15 mouse cellular contexts compared by ENCODE assay signal in the genomic region with DNA sequence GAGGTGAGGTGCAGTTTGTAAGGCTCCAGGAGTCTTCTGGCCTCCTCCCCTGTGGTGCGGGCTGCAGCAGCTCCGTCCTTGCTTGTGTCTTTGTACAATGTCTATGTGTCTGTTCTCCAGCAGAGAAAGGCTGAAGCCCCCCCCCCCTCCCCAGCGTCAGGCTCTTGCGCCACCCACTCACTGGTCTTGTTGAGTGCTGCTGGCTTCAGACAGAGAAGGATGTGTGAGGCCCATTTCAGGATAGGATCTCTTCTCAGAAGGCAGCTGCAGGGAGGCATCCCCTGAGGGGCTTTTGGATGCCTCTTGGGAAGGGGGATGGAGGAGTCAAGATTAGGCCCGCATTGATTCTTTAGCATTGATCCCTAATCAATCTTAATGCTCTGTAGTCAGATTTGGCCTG. TPM values are rescaled to one million over a fixed set of nuclear protein-coding genes. Genes with fewer than 3 reads are reported as not detected.
DNase-seq lines count a peak whose midpoint lies in the region; ATAC-seq lines count a peak whose summit lies in the region.
"Had no signal": no experiment of that assay in that cellular context is flagged by ENCODE, and none has a peak within 500 bp of the region (broad histone marks: within the 10 kb centered on the region; RNA-seq: fewer than 3 reads in every experiment).

No protein-coding gene starts in this region.

- DNase-seq in heart, postnatal 36 days: no peak
- no peak for DNase-seq in midbrain, embryonic 10.5 days (ENCODE audit: low spot score)
- peak; percentile 16 for DNase-seq in NIH3T3 (ENCODE audit: low read depth)
- DNase-seq in cerebellum, adult 11 months: no peak
- DNase-seq: cerebellum, postnatal 36 days; gastrocnemius, postnatal 36 days; right cerebral cortex, postnatal 4 days; thymus, adult 18-20 months had no signal

- ATAC-seq in heart, embryonic 13.5 days (ENCODE audit: extremely low read depth, insufficient number of reproducible peaks, low FRiP score, low TSS enrichment): no peak
- no peak for ATAC-seq in midbrain, embryonic 16.5 days
- ATAC-seq in intestine, embryonic 16.5 days: no peak
- ATAC-seq: inflammation-experienced regulatory T-cells, adult 6 months had no signal

- H3K9ac ChIP-seq in heart, embryonic 13.5 days: no peak overlapping the region
- no peak overlapping the region for H3K9ac ChIP-seq in midbrain, embryonic 16.5 days (ENCODE audit: low read depth, low read length)
- H3K9ac ChIP-seq in intestine, embryonic 16.5 days (ENCODE audit: low read depth, low read length): 0 out of 2 replicates have a peak overlapping the region, but pooled peaks have one; percentile 27
- H3K9ac ChIP-seq: heart, embryonic 15.5 days; limb, embryonic 13.5 days had no signal

- no peaks in the 10 kb centered on the region for H3K36me3 ChIP-seq in heart, embryonic 13.5 days
- no peaks in the 10 kb centered on the region for H3K36me3 ChIP-seq in midbrain, embryonic 10.5 days
- no peaks in the 10 kb centered on the region for H3K36me3 ChIP-seq in midbrain, embryonic 16.5 days (ENCODE audit: control insufficient read depth, insufficient read depth, low read length)
- no peaks in the 10 kb centered on the region for H3K36me3 ChIP-seq in intestine, embryonic 16.5 days (ENCODE audit: control insufficient read depth, insufficient read depth, low read length)
- H3K36me3 ChIP-seq: heart, embryonic 15.5 days; limb, embryonic 13.5 days had no signal

- H3K27ac ChIP-seq in heart, embryonic 13.5 days (replicated peaks): 0 out of 2 replicates have a peak overlapping the region, but pooled peaks have one; percentile 25
- peak overlapping the region; percentile 55 for H3K27ac ChIP-seq in midbrain, embryonic 10.5 days (replicated peaks)
- H3K27ac ChIP-seq in midbrain, embryonic 16.5 days (ENCODE audit: low read length): no peak overlapping the region
- peak overlapping the region; percentile 68; the same call in 1 of the 2 replicates for H3K27ac ChIP-seq in intestine, embryonic 16.5 days (ENCODE audit: low read length)
- H3K27ac ChIP-seq: heart, embryonic 15.5 days; left cerebral cortex, adult 2 months; limb, embryonic 13.5 days had no signal

- WGBS in heart, embryonic 13.5 days: 51% methylated on average over 5 of the region's 5 CpGs
- WGBS in midbrain, embryonic 10.5 days: 57% methylated on average over 5 of the region's 5 CpGs
- WGBS in midbrain, embryonic 16.5 days: 34% methylated on average over 5 of the region's 5 CpGs
- 57% methylated on average over 5 of the region's 5 CpGs for WGBS in intestine, embryonic 16.5 days

- H3K9me3 ChIP-seq in heart, embryonic 13.5 days: no peaks in the 10 kb centered on the region
- no peaks in the 10 kb centered on the region for H3K9me3 ChIP-seq in midbrain, embryonic 10.5 days (replicated peaks)
- no peaks in the 10 kb centered on the region for H3K9me3 ChIP-seq in midbrain, embryonic 16.5 days (replicated peaks; ENCODE audit: control insufficient read depth, low read length, poor library complexity, severe bottlenecking)
- H3K9me3 ChIP-seq in intestine, embryonic 16.5 days (ENCODE audit: control insufficient read depth, low read length): no peaks in the 10 kb centered on the region
- H3K9me3 ChIP-seq: heart, embryonic 15.5 days; limb, embryonic 13.5 days had no signal

- H3K4me3 ChIP-seq in heart, embryonic 13.5 days: no peak overlapping the region
- no peak overlapping the region for H3K4me3 ChIP-seq in midbrain, embryonic 10.5 days
- no peak overlapping the region for H3K4me3 ChIP-seq in midbrain, embryonic 16.5 days (ENCODE audit: low read depth, low read length)
- H3K4me3 ChIP-seq in intestine, embryonic 16.5 days (ENCODE audit: low read length): no peak overlapping the region
- H3K4me3 ChIP-seq: heart, embryonic 15.5 days; left cerebral cortex, adult 2 months; limb, embryonic 13.5 days had no signal

- H3K27me3 ChIP-seq in heart, embryonic 13.5 days (replicated peaks): no peaks in the 10 kb centered on the region
- no peaks in the 10 kb centered on the region for H3K27me3 ChIP-seq in midbrain, embryonic 10.5 days (ENCODE audit: low read depth, poor library complexity, severe bottlenecking)
- H3K27me3 ChIP-seq in midbrain, embryonic 16.5 days (ENCODE audit: control insufficient read depth, insufficient read depth, low read depth, low read length): no peaks in the 10 kb centered on the region
- no peaks in the 10 kb centered on the region for H3K27me3 ChIP-seq in intestine, embryonic 16.5 days (replicated peaks; ENCODE audit: control insufficient read depth, insufficient read depth, low read length)
- H3K27me3 ChIP-seq: heart, embryonic 15.5 days; limb, embryonic 13.5 days had no signal

- intact Hi-C loops in heart, postnatal 36 days (cut with DNase I): no loop called here

- H3K4me2 ChIP-seq in heart, embryonic 13.5 days: no peak overlapping the region
- H3K4me2 ChIP-seq in midbrain, embryonic 16.5 days (ENCODE audit: low read length): no peak overlapping the region
- no peak overlapping the region for H3K4me2 ChIP-seq in intestine, embryonic 16.5 days (ENCODE audit: low read depth, low read length)
- H3K4me2 ChIP-seq: heart, embryonic 15.5 days; limb, embryonic 13.5 days had no signal

- peaks cover 88% of the 10 kb centered on the region for H3K4me1 ChIP-seq in heart, embryonic 13.5 days
- peaks cover 59% of the 10 kb centered on the region for H3K4me1 ChIP-seq in midbrain, embryonic 10.5 days
- peaks cover 9% of the 10 kb centered on the region for H3K4me1 ChIP-seq in midbrain, embryonic 16.5 days (ENCODE audit: control insufficient read depth, insufficient read depth, low read length)
- H3K4me1 ChIP-seq in intestine, embryonic 16.5 days (ENCODE audit: control insufficient read depth, insufficient read depth, low read length): peaks cover 59% of the 10 kb centered on the region

RNA-seq across cellular contexts. Expression of gene Mtmr12, which starts 13.0 kb away (rescaled TPM):
- polyA plus RNA-seq in heart, embryonic 13.5 days (2015; fragmentation: Nextera tagmentation; extraction: Ambion mirVana): 11.4 and 12.0 TPM in 2 replicates
- 10 to 100 TPM in 1 of 2 experiments, 1 to 10 TPM in 1; 9.5 to 10.0 TPM for total RNA-seq in heart, postnatal 36 days (2021)
- 18.0 and 18.7 TPM in 2 replicates for polyA plus RNA-seq in midbrain, embryonic 10.5 days (2016; fragmentation: Nextera tagmentation; extraction: Ambion mirVana)
- polyA plus RNA-seq in midbrain, embryonic 16.5 days (2015; fragmentation: Nextera tagmentation; extraction: Ambion mirVana): 8.1 TPM in 2 replicates
- 16.4 and 16.6 TPM in 2 replicates for polyA plus RNA-seq in intestine, embryonic 16.5 days (2015; fragmentation: Nextera tagmentation; extraction: Ambion mirVana)
